Mouse (Mus musculus): ENCODE results near the gene Ccdc28b.

DNA sequence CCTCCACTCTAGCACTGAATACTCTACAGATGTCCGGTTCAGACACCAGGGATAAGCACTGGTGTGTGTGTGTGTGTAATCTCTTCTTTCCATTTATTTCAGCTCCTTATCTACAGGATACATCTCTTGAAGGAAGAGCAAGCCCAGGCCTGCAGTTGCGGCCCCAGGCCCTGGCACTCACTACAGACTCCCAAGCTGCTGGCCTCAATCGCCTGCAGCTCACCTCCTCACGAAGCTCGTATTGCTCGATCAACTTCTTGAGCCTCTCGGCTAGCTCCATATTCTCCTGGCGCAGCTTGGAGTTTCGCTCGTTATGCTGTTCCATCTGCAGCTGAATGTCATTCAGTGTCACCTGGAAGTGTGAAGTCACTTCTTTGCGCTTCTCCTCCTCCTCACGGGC, 8.1 kb upstream of the Ccdc28b start:
- TF ChIP-seq CTCF (conservative IDR thresholded peaks at IDR 0.05; ENCODE audit: low read length) (no peak), POU5F1 (IDR thresholded peaks at IDR 0.05; ENCODE audit: borderline replicate concordance, low read length) (no peak)
